Mouse (Mus musculus): ENCODE results near the gene Taf10.

- TF ChIP-seq HCFC1 (IDR thresholded peaks at IDR 0.05; ENCODE audit: borderline replicate concordance, insufficient read depth, low read length) (no peak), ZNF384 (IDR thresholded peaks at IDR 0.05; ENCODE audit: low read depth, low read length) (no peak)
Observed at GRCm38 (mm10) chr7:105783861-105784260, 39.7 kb upstream of the Taf10 start.

Measured in ES-E14 (cell line).